Mouse (Mus musculus) midbrain, postnatal 0 days (tissue): ENCODE measurements around the gene Ggcx. TPM values are rescaled to one million over a fixed set of nuclear protein-coding genes. Genes with fewer than 3 reads are reported as not detected.

Experiments
- ATAC-seq: fragments of 200-750 bp; cut with Nextera tagmentation; 2 replicates; pipeline ENCODE4 v1.8.0; 2017; ENCODE audit warnings: moderate number of reproducible peaks, mild to moderate bottlenecking, moderate TSS enrichment, moderate library complexity; ENCODE audit not compliant: low FRiP score
- DNase-seq: peaks from one replicate; pipeline ENCODE4 v3.0.0-alpha.2; 2015; ENCODE audit warnings: low spot score
- H3K27ac ChIP-seq: fragments of 300-500 bp; sonication (generic); 2 replicates; pipeline ENCODE4 v1.5.1; 2014; ENCODE audit warnings: low read depth, mild to moderate bottlenecking, low read length, mixed read lengths
- H3K27me3 ChIP-seq: fragments of 300-500 bp; sonication (generic); 2 replicates; pipeline ENCODE4 v1.6.1; 2014; ENCODE audit warnings: low read length, control low read depth, mixed read lengths; ENCODE audit not compliant: insufficient read depth
- H3K36me3 ChIP-seq: fragments of 300-500 bp; sonication (generic); 2 replicates; pipeline ENCODE4 v1.6.1; 2014; ENCODE audit warnings: low read length, control low read depth, mixed read lengths; ENCODE audit not compliant: insufficient read depth
- H3K4me1 ChIP-seq: fragments of 300-500 bp; sonication (generic); 2 replicates; pipeline ENCODE4 v1.6.1; 2014; ENCODE audit warnings: mild to moderate bottlenecking, control low read depth, antibody characterized with exemption, low read length, mixed read lengths; ENCODE audit not compliant: insufficient read depth
- H3K4me2 ChIP-seq: fragments of 300-500 bp; sonication (generic); 2 replicates; pipeline ENCODE4 v1.6.1; 2014; ENCODE audit warnings: low read depth, mild to moderate bottlenecking, low read length, mixed read lengths; ENCODE audit not compliant: poor library complexity, severe bottlenecking
- H3K4me3 ChIP-seq: fragments of 300-500 bp; sonication (generic); 2 replicates; pipeline ENCODE4 v1.5.1; 2014; ENCODE audit warnings: low read depth, mild to moderate bottlenecking, low read length, moderate library complexity
- H3K9ac ChIP-seq: fragments of 300-500 bp; sonication (generic); replicated peaks from 2 replicates; pipeline ENCODE4 v1.6.1; 2014; ENCODE audit warnings: mild to moderate bottlenecking, low read length, moderate library complexity, mixed read lengths; ENCODE audit not compliant: poor library complexity, severe bottlenecking
- H3K9me3 ChIP-seq: fragments of 300-500 bp; sonication (generic); 2 replicates; pipeline ENCODE4 v1.6.1; 2016; ENCODE audit warnings: low read length, control low read depth
- CTCF ChIP-seq: IDR thresholded peaks from 2 replicates; pipeline ENCODE4 v1.5.1; 2016; ENCODE audit warnings: antibody characterized with exemption, mild to moderate bottlenecking
- WGBS: fragments of 180-500 bp; shearing (Covaris S2); extraction: QIAGEN DNeasy Blood & Tissue Kit; methylation state at CpG from one replicate; pipeline ENCODE4 v1.1.7; 2014; 5-methylcytosine and 5-hydroxymethylcytosine counted together
- polyA plus RNA-seq: library from polyadenylated mRNA; unstranded; fragments of >200 nt; fragmentation: Nextera tagmentation; extraction: Ambion mirVana; gene quantifications from 2 replicates; pipeline ENCODE4 v1.2.1, GENCODE M21; 2015
- total RNA-seq: library from RNA; depleted of rRNA; stranded (reverse); fragments of >200 nt; gene quantifications from 2 replicates; pipeline ENCODE4 v1.2.3, GENCODE M21; 2014

Gene Ggcx
- total and polyA plus RNA-seq, 2 experiments from 2014 or later, result 10.7 to 18.8 TPM

DNA sequence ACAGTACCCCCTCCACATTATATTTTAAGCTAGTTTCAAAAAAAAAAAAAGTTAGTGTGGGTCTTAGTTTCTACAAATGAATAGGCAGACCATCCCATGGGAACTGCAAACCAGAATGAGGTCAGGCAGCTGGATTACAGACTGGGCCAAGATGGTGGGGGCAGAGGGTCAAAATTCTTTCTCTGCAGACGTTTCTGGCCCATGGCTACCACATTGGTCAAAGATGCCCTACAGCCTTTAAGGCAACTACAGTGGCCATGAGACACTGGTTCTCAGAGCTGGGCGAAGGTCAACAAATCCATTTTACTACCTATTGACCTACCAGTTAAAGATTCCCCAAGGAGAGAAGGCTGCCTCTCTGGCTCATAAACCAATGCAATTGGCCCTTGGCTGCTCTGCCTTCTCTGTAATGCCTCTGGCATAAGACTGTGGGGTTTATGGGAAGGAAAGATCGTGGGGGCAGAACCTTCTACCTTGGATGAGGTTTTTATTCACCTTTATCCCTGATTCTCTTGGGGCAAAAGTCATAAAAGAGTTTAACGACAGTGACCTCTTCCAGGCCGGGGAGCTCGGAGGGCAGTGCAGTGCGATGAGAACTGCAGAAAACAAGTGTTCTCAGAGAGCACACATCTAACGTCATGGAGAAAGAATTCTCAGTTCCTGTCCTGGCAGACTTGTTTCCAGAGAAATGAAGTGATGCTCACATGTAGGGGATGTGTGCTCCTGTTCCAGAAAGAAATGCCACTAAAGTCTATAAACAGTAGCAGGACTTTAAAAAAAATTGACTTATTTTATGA, 51.5 kb downstream of the Ggcx start:
- Histone ChIP-seq H3K27me3 (no peaks in the 10 kb centered on the region), H3K4me1 (no peaks in the 10 kb centered on the region), H3K9ac (no peak overlapping the region), H3K9me3 (no peaks in the 10 kb centered on the region), H3K4me3 (no peak overlapping the region), H3K4me2 (no peak overlapping the region), H3K27ac (no peak overlapping the region), H3K36me3 (no peaks in the 10 kb centered on the region)
- WGBS, result 84% methylated on average over 8 of the region's 8 CpGs
- no peak for TF ChIP-seq CTCF
- no peak for ATAC-seq
- DNase-seq, result no peak

DNA sequence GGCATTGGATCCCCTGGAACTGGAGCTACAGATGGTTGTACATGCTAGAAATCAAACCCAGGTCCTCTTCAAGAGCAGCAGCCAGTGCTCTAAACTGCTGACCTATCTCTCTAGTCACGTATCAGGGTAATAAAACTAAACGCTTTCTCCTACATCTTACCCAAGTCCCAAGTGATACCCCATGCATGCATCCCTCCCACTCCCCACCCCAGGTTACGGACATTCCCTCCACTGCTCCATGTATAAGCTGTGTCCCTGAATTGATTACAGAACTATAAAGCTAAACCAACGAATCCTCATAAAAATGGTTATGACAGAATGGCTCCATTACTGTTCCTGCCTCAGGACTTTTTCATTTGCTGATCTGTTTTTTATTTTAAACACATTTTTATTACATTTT, 52.1 kb downstream of the Ggcx start:
- Histone ChIP-seq H3K4me1 (no peaks in the 10 kb centered on the region), H3K9ac (no peak overlapping the region), H3K27ac (no peak overlapping the region), H3K36me3 (no peaks in the 10 kb centered on the region), H3K9me3 (no peaks in the 10 kb centered on the region), H3K27me3 (no peaks in the 10 kb centered on the region), H3K4me3 (no peak overlapping the region), H3K4me2 (no peak overlapping the region)
- ATAC-seq (no peak), DNase-seq (no peak)
- WGBS, result 87% methylated on average over 4 of the region's 4 CpGs
- no peak for TF ChIP-seq CTCF

DNA sequence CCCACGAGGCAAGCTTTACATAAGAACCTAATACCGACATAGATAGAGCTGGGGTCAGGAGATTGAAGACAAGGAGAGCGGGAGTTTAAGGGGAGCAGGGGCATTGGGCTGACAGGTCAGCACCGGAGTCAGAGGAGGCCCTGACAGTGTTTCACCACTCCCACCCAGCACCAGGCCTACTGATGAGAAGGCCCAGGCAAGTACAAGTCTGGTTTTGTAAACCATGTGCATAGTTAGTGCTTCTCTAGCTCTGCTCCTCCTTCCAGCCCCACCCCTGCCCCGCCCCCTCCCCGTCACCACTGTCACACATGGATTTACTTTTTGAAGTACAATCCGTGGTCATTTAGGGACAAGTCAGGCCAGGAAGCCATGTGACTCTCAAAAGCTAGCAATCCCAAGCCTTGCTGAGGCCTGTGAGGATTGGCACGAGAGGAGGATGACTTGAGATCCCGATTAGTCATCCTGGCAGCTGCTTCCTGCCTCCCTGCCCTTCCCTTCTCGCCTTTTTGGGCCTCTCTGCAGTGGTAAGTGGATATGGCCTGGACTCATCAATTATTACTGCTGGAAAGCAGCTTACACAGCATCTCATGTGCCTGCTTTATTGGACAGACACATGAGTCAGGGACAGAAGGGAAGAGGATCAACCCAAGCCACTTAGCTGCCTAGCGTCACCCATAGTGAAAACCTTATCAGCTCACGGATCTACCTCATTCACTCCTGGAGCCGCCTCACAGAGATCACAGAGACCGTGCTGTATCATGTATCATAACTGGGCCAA, 59.3 kb downstream of the Ggcx start:
- H3K4me3 ChIP-seq, result no peak overlapping the region
- H3K9me3 ChIP-seq, result no peaks in the 10 kb centered on the region
- no peaks in the 10 kb centered on the region for H3K27me3 ChIP-seq
- ATAC-seq (no peak), DNase-seq (no peak)
- no peak overlapping the region for H3K27ac ChIP-seq
- WGBS, result 67% methylated on average over 14 of the region's 14 CpGs
- H3K9ac ChIP-seq, result no peak overlapping the region
- H3K36me3 ChIP-seq, result no peaks in the 10 kb centered on the region
- TF ChIP-seq CTCF, result no peak
- H3K4me1 ChIP-seq, result no peaks in the 10 kb centered on the region
- H3K4me2 ChIP-seq, result no peak overlapping the region

DNA sequence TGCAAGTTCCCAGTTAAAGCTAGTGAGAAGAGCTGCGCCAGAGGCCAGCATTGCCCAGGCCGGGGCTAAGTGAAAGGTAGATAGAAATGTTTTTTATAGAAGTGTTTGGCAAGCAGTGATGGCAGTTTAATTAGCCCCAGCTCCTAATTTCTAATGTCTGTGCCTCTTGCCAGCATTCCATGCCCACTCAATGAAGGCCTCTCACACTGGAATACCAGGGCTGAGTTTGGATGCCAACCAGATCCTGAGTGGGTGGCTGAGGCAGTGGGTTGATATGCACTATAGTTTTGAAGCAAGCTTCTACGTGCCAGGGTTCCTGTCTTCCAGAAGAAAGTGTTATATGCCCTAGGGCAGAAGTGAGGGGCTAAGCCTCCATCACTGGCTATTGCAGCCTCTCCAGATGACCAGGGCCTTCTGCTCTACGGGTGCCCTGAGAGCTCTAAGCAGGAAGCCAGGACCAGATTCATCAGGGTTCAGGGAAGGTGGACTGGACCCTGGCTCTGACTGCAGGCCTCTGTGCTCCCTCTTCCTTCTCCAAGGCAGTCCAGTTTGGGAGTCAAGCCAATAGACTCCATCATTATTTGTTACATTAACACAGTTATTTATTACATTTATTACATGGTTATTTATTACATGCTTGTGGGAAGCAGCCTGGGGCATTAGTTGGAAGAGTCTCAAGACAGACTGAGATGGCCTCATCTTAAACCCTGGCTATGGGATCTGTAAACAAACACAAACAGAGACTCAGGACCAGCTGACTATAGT, 61.3 kb downstream of the Ggcx start:
- no peaks in the 10 kb centered on the region for H3K4me1 ChIP-seq
- WGBS, result 74% methylated on average over 4 of the region's 4 CpGs
- DNase-seq (no peak), ATAC-seq (no peak)
- H3K4me2 ChIP-seq, result no peak overlapping the region
- H3K4me3 ChIP-seq, result no peak overlapping the region
- H3K27ac ChIP-seq, result no peak overlapping the region
- no peak for TF ChIP-seq CTCF
- H3K36me3 ChIP-seq, result no peaks in the 10 kb centered on the region
- no peak overlapping the region for H3K9ac ChIP-seq
- no peaks in the 10 kb centered on the region for H3K9me3 ChIP-seq
- no peaks in the 10 kb centered on the region for H3K27me3 ChIP-seq

DNA sequence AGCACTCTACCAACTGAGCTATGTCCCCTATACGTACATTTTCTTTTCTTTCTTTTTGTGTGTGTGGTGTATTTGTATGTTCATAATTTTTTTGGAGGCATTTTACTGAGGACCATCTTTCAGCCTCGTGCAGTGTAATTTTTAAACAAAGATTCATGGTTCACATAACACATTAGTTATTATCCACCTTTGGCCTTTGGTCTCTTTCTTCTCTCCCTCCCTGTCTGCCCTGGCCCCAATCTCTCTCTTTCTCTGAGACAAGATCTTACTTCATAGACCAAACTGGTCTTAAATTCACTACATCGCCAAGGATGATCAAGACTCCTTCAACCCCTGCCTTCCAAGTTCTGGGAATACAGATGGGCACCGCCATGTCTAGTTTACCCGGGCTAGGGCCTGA, 62.7 kb downstream of the Ggcx start:
- TF ChIP-seq CTCF, result no peak
- no peaks in the 10 kb centered on the region for H3K9me3 ChIP-seq
- DNase-seq (no peak), ATAC-seq (no peak)
- H3K4me2 ChIP-seq, result no peak overlapping the region
- no peaks in the 10 kb centered on the region for H3K36me3 ChIP-seq
- 90% methylated on average over 5 of the region's 5 CpGs for WGBS
- H3K27ac ChIP-seq, result no peak overlapping the region
- no peaks in the 10 kb centered on the region for H3K27me3 ChIP-seq
- no peaks in the 10 kb centered on the region for H3K4me1 ChIP-seq
- no peak overlapping the region for H3K4me3 ChIP-seq
- no peak overlapping the region for H3K9ac ChIP-seq
